Mouse (Mus musculus) liver, adult 2 months (tissue): ENCODE results near the gene Irx1. TPM values are rescaled to one million over a fixed set of nuclear protein-coding genes. Genes with fewer than 3 reads are reported as not detected.

ENCODE experiments used
- DNase-seq: peaks from one replicate; pipeline ENCODE4 v3.0.0-alpha.2; 2011; ENCODE audit warnings: low read depth, low spot score; ENCODE audit errors: extremely low read depth
- H3K27ac ChIP-seq: fragments of 200-500 bp; replicated peaks from 2 replicates; pipeline ENCODE4 v1.5.1; 2012; ENCODE audit warnings: low read depth, mild to moderate bottlenecking, control low read depth, inconsistent platforms, low read length; ENCODE audit not compliant: insufficient read depth
- H3K27me3 ChIP-seq: fragments of 200-500 bp; 2 replicates; pipeline ENCODE4 v1.6.1; 2012; ENCODE audit warnings: mild to moderate bottlenecking, moderate library complexity, low read length, inconsistent platforms; ENCODE audit not compliant: control insufficient read depth, insufficient read depth
- H3K36me3 ChIP-seq: fragments of 200-500 bp; 2 replicates; pipeline ENCODE4 v1.6.1; 2012; ENCODE audit warnings: low read length, inconsistent platforms; ENCODE audit not compliant: control insufficient read depth, insufficient read depth
- H3K4me1 ChIP-seq: fragments of 200-500 bp; 2 replicates; pipeline ENCODE4 v1.6.1; 2011; ENCODE audit warnings: low read length; ENCODE audit not compliant: control insufficient read depth, insufficient read depth
- H3K4me3 ChIP-seq: fragments of 200-500 bp; 2 replicates; pipeline ENCODE4 v1.5.1; 2011; ENCODE audit warnings: low read depth, mild to moderate bottlenecking, control low read depth, low read length, moderate library complexity; ENCODE audit not compliant: insufficient read depth
- H3K79me2 ChIP-seq: fragments of 200-500 bp; 2 replicates; pipeline ENCODE4 v1.6.1; 2012; ENCODE audit warnings: inconsistent platforms, mild to moderate bottlenecking, low read length, moderate library complexity; ENCODE audit not compliant: control insufficient read depth, insufficient read depth
- H3K9ac ChIP-seq: fragments of 200-500 bp; 2 replicates; pipeline ENCODE4 v1.6.1; 2012; ENCODE audit warnings: low read depth, mild to moderate bottlenecking, control low read depth, inconsistent platforms, low read length
- CTCF ChIP-seq: fragments of 200-500 bp; IDR thresholded peaks from 2 replicates; pipeline ENCODE4 v1.5.1; 2011; ENCODE audit warnings: low read depth, low read length, control low read depth
- POLR2A ChIP-seq: fragments of 200-500 bp; IDR thresholded peaks from 2 replicates; pipeline ENCODE4 v1.6.1; 2011; ENCODE audit warnings: low read length, control low read depth; ENCODE audit not compliant: insufficient read depth; ENCODE audit errors: extremely low read depth
- WGBS: fragments of 180-500 bp; shearing (Covaris S2); methylation state at CpG from one replicate; pipeline ENCODE4 v1.1.7; 2018; 5-methylcytosine and 5-hydroxymethylcytosine counted together
- polyA plus RNA-seq: library from polyadenylated mRNA; depleted of rRNA; stranded (reverse); fragments of >200 nt; gene quantifications from 2 replicates; pipeline ENCODE4 v1.2.3, GENCODE M21; 2012
- total RNA-seq: library from RNA; depleted of rRNA; stranded (reverse); fragments of >200 nt; gene quantifications from 2 replicates; pipeline ENCODE4 v1.2.3, GENCODE M21; 2014

The Irx1 gene
- total and polyA plus RNA-seq, 2 experiments, result 0.18 to 0.29 TPM

- TF ChIP-seq CTCF, result peak; percentile 61
- TF ChIP-seq POLR2A, result no peak
- H3K4me3 ChIP-seq, result no peak overlapping the region
- no peak overlapping the region for H3K27ac ChIP-seq
- no peaks in the 10 kb centered on the region for H3K79me2 ChIP-seq
- peaks cover 20% of the 10 kb centered on the region for H3K27me3 ChIP-seq
- no peak overlapping the region for H3K9ac ChIP-seq
- 5% methylated on average over 9 of the region's 9 CpGs for WGBS
- no peaks in the 10 kb centered on the region for H3K4me1 ChIP-seq
- no peaks in the 10 kb centered on the region for H3K36me3 ChIP-seq
- DNase-seq, result peak; percentile 0
These were observed 7.0 kb downstream of the Irx1 start for GRCm38 (mm10) chr13:71956481-71956880.

- Histone ChIP-seq H3K36me3 (no peaks in the 10 kb centered on the region), H3K27me3 (peaks cover 7% of the 10 kb centered on the region), H3K9ac (no peak overlapping the region), H3K4me3 (no peak overlapping the region), H3K27ac (no peak overlapping the region), H3K4me1 (no peaks in the 10 kb centered on the region), H3K79me2 (no peaks in the 10 kb centered on the region)
- no peak for DNase-seq
- WGBS, result 65% methylated on average over 11 of the region's 11 CpGs
- no peak for TF ChIP-seq CTCF
- TF ChIP-seq POLR2A, result no peak
These were observed 11.6 kb downstream of the Irx1 start for GRCm38 (mm10) chr13:71951966-71952365.

- Histone ChIP-seq H3K79me2 (no peaks in the 10 kb centered on the region), H3K4me1 (no peaks in the 10 kb centered on the region), H3K4me3 (no peak overlapping the region), H3K27me3 (no peaks in the 10 kb centered on the region), H3K36me3 (no peaks in the 10 kb centered on the region), H3K27ac (no peak overlapping the region), H3K9ac (no peak overlapping the region)
- TF ChIP-seq CTCF (no peak), POLR2A (no peak)
- no peak for DNase-seq
- 54% methylated on average over 5 of the region's 5 CpGs for WGBS
These were observed 13.7 kb downstream of the Irx1 start for GRCm38 (mm10) chr13:71949859-71950258.

GRCm38 (mm10) chr13:71910361-71910760, 53.2 kb downstream of the Irx1 start:
- Histone ChIP-seq H3K9ac (no peak overlapping the region), H3K36me3 (no peaks in the 10 kb centered on the region), H3K79me2 (no peaks in the 10 kb centered on the region), H3K4me1 (no peaks in the 10 kb centered on the region), H3K27me3 (no peaks in the 10 kb centered on the region), H3K4me3 (no peak overlapping the region), H3K27ac (no peak overlapping the region)
- WGBS, result 84% methylated on average over 3 of the region's 3 CpGs
- no peak for DNase-seq
- TF ChIP-seq POLR2A (no peak), CTCF (no peak)
